Comparison of ENCODE assay signal across 11 mouse cellular contexts in genomic region chr7:112399425-112400170, GRCm38 (mm10). TPM values are rescaled to one million over a fixed set of nuclear protein-coding genes. Genes with fewer than 3 reads are reported as not detected.
A peak's percentile ranks its signal among the peaks of the same experiment; 100 is the strongest.
DNase-seq lines count a peak whose midpoint lies in the region; ATAC-seq and TF ChIP-seq lines count a peak whose summit lies in the region.
"Had no signal": no experiment of that assay in that cellular context is flagged by ENCODE, and none has a peak within 500 bp of the region (broad histone marks: within the 10 kb centered on the region; RNA-seq: fewer than 3 reads in every experiment).

No protein-coding gene starts in this region.

- no peaks in the 10 kb centered on the region for H3K9me3 ChIP-seq in kidney, postnatal 0 days (replicated peaks; ENCODE audit: low read length)
- H3K9me3 ChIP-seq in forebrain, embryonic 10.5 days: no peaks in the 10 kb centered on the region
- no peaks in the 10 kb centered on the region for H3K9me3 ChIP-seq in hindbrain, embryonic 11.5 days (ENCODE audit: control insufficient read depth, low read length)
- H3K9me3 ChIP-seq in midbrain, embryonic 15.5 days: no peaks in the 10 kb centered on the region
- H3K9me3 ChIP-seq: embryonic facial prominence, embryonic 12.5 days; liver, embryonic 12.5 days had no signal

- H3K4me3 ChIP-seq in kidney, postnatal 0 days (replicated peaks; ENCODE audit: low read depth, low read length): no peak overlapping the region
- H3K4me3 ChIP-seq in forebrain, embryonic 10.5 days: no peak overlapping the region
- no peak overlapping the region for H3K4me3 ChIP-seq in hindbrain, embryonic 11.5 days (ENCODE audit: low read depth, low read length)
- no peak overlapping the region for H3K4me3 ChIP-seq in midbrain, embryonic 15.5 days
- H3K4me3 ChIP-seq: embryonic facial prominence, embryonic 12.5 days; layer of hippocampus, adult 2 months; liver, embryonic 12.5 days had no signal

- H3K36me3 ChIP-seq in kidney, postnatal 0 days (ENCODE audit: insufficient read depth, low read length): no peaks in the 10 kb centered on the region
- H3K36me3 ChIP-seq in forebrain, embryonic 10.5 days (replicated peaks): no peaks in the 10 kb centered on the region
- H3K36me3 ChIP-seq in hindbrain, embryonic 11.5 days (ENCODE audit: control insufficient read depth, insufficient read depth, low read length): no peaks in the 10 kb centered on the region
- no peaks in the 10 kb centered on the region for H3K36me3 ChIP-seq in midbrain, embryonic 15.5 days (replicated peaks)
- H3K36me3 ChIP-seq: embryonic facial prominence, embryonic 12.5 days; liver, embryonic 12.5 days had no signal

- no peak overlapping the region for H3K9ac ChIP-seq in kidney, postnatal 0 days (ENCODE audit: low read depth, low read length)
- H3K9ac ChIP-seq in hindbrain, embryonic 11.5 days (ENCODE audit: low read depth, low read length): no peak overlapping the region
- H3K9ac ChIP-seq in midbrain, embryonic 15.5 days: no peak overlapping the region
- H3K9ac ChIP-seq: embryonic facial prominence, embryonic 12.5 days; liver, embryonic 12.5 days had no signal

- no peaks in the 10 kb centered on the region for H3K27me3 ChIP-seq in kidney, postnatal 0 days (ENCODE audit: insufficient read depth, low read length)
- peaks cover 54% of the 10 kb centered on the region for H3K27me3 ChIP-seq in forebrain, embryonic 10.5 days (ENCODE audit: poor library complexity, severe bottlenecking)
- H3K27me3 ChIP-seq in hindbrain, embryonic 11.5 days (ENCODE audit: control insufficient read depth, insufficient read depth, low read length): no peaks in the 10 kb centered on the region
- H3K27me3 ChIP-seq in midbrain, embryonic 15.5 days (replicated peaks): no peaks in the 10 kb centered on the region
- H3K27me3 ChIP-seq: embryonic facial prominence, embryonic 12.5 days had no signal

- no peak overlapping the region for H3K27ac ChIP-seq in kidney, postnatal 0 days
- H3K27ac ChIP-seq in forebrain, embryonic 10.5 days: peak overlapping the region; percentile 68
- no peak overlapping the region; the same call in 1 of the 2 replicates for H3K27ac ChIP-seq in hindbrain, embryonic 11.5 days (ENCODE audit: low read depth, low read length)
- no peak overlapping the region for H3K27ac ChIP-seq in midbrain, embryonic 15.5 days
- H3K27ac ChIP-seq: embryonic facial prominence, embryonic 12.5 days; layer of hippocampus, adult 2 months; liver, embryonic 12.5 days had no signal

- no peak for TF ChIP-seq CTCF in kidney, postnatal 0 days (IDR thresholded peaks at IDR 0.05; ENCODE audit: low read depth)

- no peak overlapping the region for H3K4me2 ChIP-seq in kidney, postnatal 0 days (ENCODE audit: low read length)
- H3K4me2 ChIP-seq in hindbrain, embryonic 11.5 days (replicated peaks; ENCODE audit: low read depth, low read length): no peak overlapping the region
- no peak overlapping the region for H3K4me2 ChIP-seq in midbrain, embryonic 15.5 days
- H3K4me2 ChIP-seq: embryonic facial prominence, embryonic 12.5 days; liver, embryonic 12.5 days had no signal

- peak; percentile 52; the same call in 1 of the 2 replicates for ATAC-seq in kidney, postnatal 0 days (replicated peaks; ENCODE audit: low FRiP score, low read depth)
- peak; percentile 81 for ATAC-seq in hindbrain, embryonic 11.5 days (ENCODE audit: low FRiP score)
- ATAC-seq in midbrain, embryonic 15.5 days (replicated peaks): peak; percentile 48; the same call in 1 of the 2 replicates
- ATAC-seq: liver, embryonic 12.5 days had no signal

- WGBS in kidney, postnatal 0 days: 79% methylated on average over 7 of the region's 7 CpGs
- 47% methylated on average over 7 of the region's 7 CpGs for WGBS in forebrain, embryonic 10.5 days
- 44% methylated on average over 7 of the region's 7 CpGs for whole genome bisulfite sequencing in hindbrain, embryonic 11.5 days
- WGBS in midbrain, embryonic 15.5 days: 44% methylated on average over 7 of the region's 7 CpGs

- no peak for DNase-seq in kidney, postnatal 0 days (ENCODE audit: low spot score)
- DNase-seq in kidney, adult 18-20 months: no peak
- peak; percentile 48 for DNase-seq in forebrain, embryonic 10.5 days (ENCODE audit: extremely low spot score, low spot score)
- peak; percentile 30 for DNase-seq in hindbrain, embryonic 11.5 days (ENCODE audit: low spot score)
- no peak for DNase-seq in right cerebral cortex, postnatal 25 days
- DNase-seq in layer of hippocampus, adult 9-11 months: no peak
- DNase-seq in urinary bladder, postnatal 4 days (ENCODE audit: low spot score in 2 of 2): no peak

- peaks cover 2% of the 10 kb centered on the region; the same call in 1 of the 2 replicates for H3K4me1 ChIP-seq in kidney, postnatal 0 days (replicated peaks; ENCODE audit: insufficient read depth, low read length)
- peaks cover 25% of the 10 kb centered on the region for H3K4me1 ChIP-seq in forebrain, embryonic 10.5 days
- no peaks in the 10 kb centered on the region for H3K4me1 ChIP-seq in hindbrain, embryonic 11.5 days (replicated peaks; ENCODE audit: control insufficient read depth, insufficient read depth, low read length)
- no peaks in the 10 kb centered on the region for H3K4me1 ChIP-seq in midbrain, embryonic 15.5 days
- H3K4me1 ChIP-seq: embryonic facial prominence, embryonic 12.5 days; liver, embryonic 12.5 days had no signal

RNA-seq across cellular contexts. Expression of gene Parva, which starts 27.7 kb away (rescaled TPM):
- polyA plus RNA-seq in kidney, postnatal 0 days (2015; fragmentation: Nextera tagmentation; extraction: Ambion mirVana): 80.2 and 93.0 TPM in 2 replicates
- polyA plus RNA-seq in forebrain, embryonic 10.5 days (2016; fragmentation: Nextera tagmentation; extraction: Ambion mirVana): 51.6 and 54.7 TPM in 2 replicates
- polyA plus RNA-seq in hindbrain, embryonic 11.5 days (2014; fragmentation: Nextera tagmentation; extraction: Ambion mirVana): 47.2 TPM in 2 replicates
- polyA plus RNA-seq in midbrain, embryonic 15.5 days (2015; fragmentation: Nextera tagmentation; extraction: Ambion mirVana): 23.9 and 25.7 TPM in 2 replicates

Comparison
In these comparisons a context has a peak if more than half of its experiments do, and no peak if none do; other contexts are left out.
1. DNase-seq: peak in forebrain, embryonic 10.5 days (single experiment) and hindbrain, embryonic 11.5 days (single experiment); none in kidney, postnatal 0 days (single experiment), kidney, adult 18-20 months (single experiment), right cerebral cortex, postnatal 25 days (single experiment), layer of hippocampus, adult 9-11 months (single experiment) and urinary bladder, postnatal 4 days (0 of 2).
2. Peak in every context shown above with its lines, with median percentiles within 50 percentile points of each other: ATAC-seq.